Mouse (Mus musculus): ENCODE data around the gene Fyn. TPM values are rescaled to one million over a fixed set of nuclear protein-coding genes. Genes with fewer than 3 reads are reported as not detected.

The Fyn gene
- polyA plus RNA-seq, 1 experiment = 35.5 TPM

GRCm38 (mm10) chr10:39420842-39421617 is 52.4 kb downstream of the Fyn start:
- Histone ChIP-seq H3K4me3 (ENCODE audit: insufficient read depth, low read length) (no peak overlapping the region), H3K27ac (ENCODE audit: insufficient read depth, low read depth, low read length) (peak overlapping the region; percentile 28), H3K4me1 (ENCODE audit: control insufficient read depth, insufficient read depth, low read length) (peaks cover 51% of the 10 kb centered on the region)
- TF ChIP-seq POLR2A (IDR thresholded peaks at IDR 0.05; ENCODE audit: borderline replicate concordance, low read depth, low read length) (no peak), CTCF (IDR thresholded peaks at IDR 0.05; ENCODE audit: low read depth, low read length) (no peak)

GRCm38 (mm10) chr10:39421772-39422171 is 53.1 kb downstream of the Fyn start:
- Histone ChIP-seq H3K4me3 (ENCODE audit: insufficient read depth, low read length) (no peak overlapping the region), H3K27ac (ENCODE audit: insufficient read depth, low read depth, low read length) (no peak overlapping the region), H3K4me1 (ENCODE audit: control insufficient read depth, insufficient read depth, low read length) (peaks cover 44% of the 10 kb centered on the region)
- TF ChIP-seq CTCF (IDR thresholded peaks at IDR 0.05; ENCODE audit: low read depth, low read length) = no peak
- no peak for TF ChIP-seq POLR2A (IDR thresholded peaks at IDR 0.05; ENCODE audit: borderline replicate concordance, low read depth, low read length)

- no peak for TF ChIP-seq CTCF (IDR thresholded peaks at IDR 0.05; ENCODE audit: low read depth, low read length)
- TF ChIP-seq POLR2A (IDR thresholded peaks at IDR 0.05; ENCODE audit: borderline replicate concordance, low read depth, low read length) = no peak
- no peak overlapping the region for H3K27ac ChIP-seq (ENCODE audit: insufficient read depth, low read depth, low read length)
- no peak overlapping the region for H3K4me3 ChIP-seq (ENCODE audit: insufficient read depth, low read length)
- peaks cover 36% of the 10 kb centered on the region for H3K4me1 ChIP-seq (ENCODE audit: control insufficient read depth, insufficient read depth, low read length)
These were observed 56.0 kb downstream of the Fyn start for GRCm38 (mm10) chr10:39424643-39425042.

GRCm38 (mm10) chr10:39426033-39426432 is 57.4 kb downstream of the Fyn start:
- TF ChIP-seq CTCF (IDR thresholded peaks at IDR 0.05; ENCODE audit: low read depth, low read length) = no peak
- no peak for TF ChIP-seq POLR2A (IDR thresholded peaks at IDR 0.05; ENCODE audit: borderline replicate concordance, low read depth, low read length)
- H3K4me1 ChIP-seq (ENCODE audit: control insufficient read depth, insufficient read depth, low read length) = peaks cover 24% of the 10 kb centered on the region
- H3K4me3 ChIP-seq (ENCODE audit: insufficient read depth, low read length) = no peak overlapping the region
- no peak overlapping the region for H3K27ac ChIP-seq (ENCODE audit: insufficient read depth, low read depth, low read length)

- Histone ChIP-seq H3K4me3 (ENCODE audit: insufficient read depth, low read length) (no peak overlapping the region), H3K4me1 (ENCODE audit: control insufficient read depth, insufficient read depth, low read length) (peaks cover 21% of the 10 kb centered on the region), H3K27ac (ENCODE audit: insufficient read depth, low read depth, low read length) (no peak overlapping the region)
- TF ChIP-seq CTCF (IDR thresholded peaks at IDR 0.05; ENCODE audit: low read depth, low read length) (no peak), POLR2A (IDR thresholded peaks at IDR 0.05; ENCODE audit: borderline replicate concordance, low read depth, low read length) (no peak)
These were observed 58.3 kb downstream of the Fyn start for GRCm38 (mm10) chr10:39426833-39427490.

DNA sequence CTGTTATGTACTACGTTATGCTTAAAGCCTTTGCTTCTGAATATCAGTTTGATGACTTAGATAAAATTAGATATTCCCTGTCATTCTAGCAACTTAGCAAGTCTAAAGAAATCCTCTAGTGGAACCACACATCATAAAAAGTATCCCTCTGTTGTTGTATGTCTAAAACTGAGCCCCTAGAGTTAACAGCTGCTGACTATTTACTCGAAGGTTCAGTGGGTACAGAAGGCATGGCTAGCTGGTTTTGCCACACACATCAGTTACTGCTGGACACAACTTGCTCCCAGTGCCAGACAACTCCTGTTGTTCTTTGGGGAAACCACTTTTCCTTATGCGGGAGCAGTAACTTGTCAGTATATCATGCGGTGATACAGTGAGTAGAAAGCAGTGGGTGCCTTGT is 61.0 kb downstream of the Fyn start:
- H3K4me3 ChIP-seq (ENCODE audit: insufficient read depth, low read length) = no peak overlapping the region
- no peak overlapping the region for H3K27ac ChIP-seq (ENCODE audit: insufficient read depth, low read depth, low read length)
- TF ChIP-seq POLR2A (IDR thresholded peaks at IDR 0.05; ENCODE audit: borderline replicate concordance, low read depth, low read length) (no peak), CTCF (IDR thresholded peaks at IDR 0.05; ENCODE audit: low read depth, low read length) (no peak)
- H3K4me1 ChIP-seq (ENCODE audit: control insufficient read depth, insufficient read depth, low read length) = peaks cover 20% of the 10 kb centered on the region

- Histone ChIP-seq H3K4me3 (ENCODE audit: insufficient read depth, low read length) (no peak overlapping the region), H3K4me1 (ENCODE audit: control insufficient read depth, insufficient read depth, low read length) (peaks cover 22% of the 10 kb centered on the region), H3K27ac (ENCODE audit: insufficient read depth, low read depth, low read length) (no peak overlapping the region)
- no peak for TF ChIP-seq POLR2A (IDR thresholded peaks at IDR 0.05; ENCODE audit: borderline replicate concordance, low read depth, low read length)
- TF ChIP-seq CTCF (IDR thresholded peaks at IDR 0.05; ENCODE audit: low read depth, low read length) = no peak
These were observed 61.6 kb downstream of the Fyn start for GRCm38 (mm10) chr10:39430074-39430764.

GRCm38 (mm10) chr10:39431265-39431664 is 62.6 kb downstream of the Fyn start:
- TF ChIP-seq CTCF (IDR thresholded peaks at IDR 0.05; ENCODE audit: low read depth, low read length) = no peak
- no peak for TF ChIP-seq POLR2A (IDR thresholded peaks at IDR 0.05; ENCODE audit: borderline replicate concordance, low read depth, low read length)
- no peak overlapping the region for H3K27ac ChIP-seq (ENCODE audit: insufficient read depth, low read depth, low read length)
- H3K4me3 ChIP-seq (ENCODE audit: insufficient read depth, low read length) = no peak overlapping the region
- H3K4me1 ChIP-seq (ENCODE audit: control insufficient read depth, insufficient read depth, low read length) = peaks cover 31% of the 10 kb centered on the region

GRCm38 (mm10) chr10:39432648-39433568 is 64.3 kb downstream of the Fyn start:
- peaks cover 25% of the 10 kb centered on the region for H3K4me1 ChIP-seq (ENCODE audit: control insufficient read depth, insufficient read depth, low read length)
- TF ChIP-seq CTCF (IDR thresholded peaks at IDR 0.05; ENCODE audit: low read depth, low read length) = no peak
- no peak for TF ChIP-seq POLR2A (IDR thresholded peaks at IDR 0.05; ENCODE audit: borderline replicate concordance, low read depth, low read length)
- no peak overlapping the region for H3K4me3 ChIP-seq (ENCODE audit: insufficient read depth, low read length)
- no peak overlapping the region for H3K27ac ChIP-seq (ENCODE audit: insufficient read depth, low read depth, low read length)

Measured in bone marrow macrophage, adult 2 months (primary cell).